Mouse (Mus musculus) embryonic facial prominence, embryonic 12.5 days (tissue): ENCODE measurements around the gene Tmem208. TPM values are rescaled to one million over a fixed set of nuclear protein-coding genes. Genes with fewer than 3 reads are reported as not detected.

Experiments
- ATAC-seq: fragments of 200-750 bp; cut with Nextera tagmentation; 2 replicates; pipeline ENCODE4 v1.8.0; 2017; ENCODE audit not compliant: insufficient number of reproducible peaks, insufficient read depth, low FRiP score, low TSS enrichment
- H3K27ac ChIP-seq: fragments of 300-500 bp; sonication (generic); 2 replicates; pipeline ENCODE4 v1.5.1; 2016; ENCODE audit warnings: mild to moderate bottlenecking
- H3K27me3 ChIP-seq: fragments of 300-500 bp; sonication (generic); 2 replicates; pipeline ENCODE4 v1.6.1; 2016; ENCODE audit warnings: mild to moderate bottlenecking, moderate library complexity
- H3K36me3 ChIP-seq: fragments of 300-500 bp; sonication (generic); 2 replicates; pipeline ENCODE4 v1.6.1; 2016; ENCODE audit warnings: mild to moderate bottlenecking
- H3K4me1 ChIP-seq: fragments of 300-500 bp; sonication (generic); 2 replicates; pipeline ENCODE4 v1.6.1; 2016
- H3K4me2 ChIP-seq: fragments of 300-500 bp; sonication (generic); replicated peaks from 2 replicates; pipeline ENCODE4 v1.6.1; 2016; ENCODE audit warnings: mild to moderate bottlenecking, moderate library complexity
- H3K4me3 ChIP-seq: fragments of 300-500 bp; sonication (generic); 2 replicates; pipeline ENCODE4 v1.5.1; 2016; ENCODE audit warnings: mild to moderate bottlenecking
- H3K9ac ChIP-seq: fragments of 300-500 bp; sonication (generic); 2 replicates; pipeline ENCODE4 v1.6.1; 2016; ENCODE audit warnings: mild to moderate bottlenecking, moderate library complexity
- H3K9me3 ChIP-seq: fragments of 300-500 bp; sonication (generic); 2 replicates; pipeline ENCODE4 v1.6.1; 2016; ENCODE audit warnings: mild to moderate bottlenecking, moderate library complexity
- WGBS: fragments of 180-500 bp; shearing (Covaris S2); methylation state at CpG from one replicate; pipeline ENCODE4 v1.1.7; 2016; 5-methylcytosine and 5-hydroxymethylcytosine counted together
- polyA plus RNA-seq: library from polyadenylated mRNA; unstranded; fragments of >200 nt; fragmentation: Nextera tagmentation; extraction: Ambion mirVana; gene quantifications from 2 replicates; pipeline ENCODE4 v1.2.1, GENCODE M21; 2016

Tmem208 gene
- polyA plus RNA-seq: 103 and 106 TPM in 2 replicates

- peak; percentile 89 for ATAC-seq
- peak within 1 kb of the TSS; percentile 82 for H3K27ac ChIP-seq
- under 1% methylated on average over 36 of the region's 36 CpGs for WGBS
- H3K36me3 ChIP-seq: peaks cover 43% of the 10 kb centered on the region
- no peaks in the 10 kb centered on the region for H3K27me3 ChIP-seq
- peak within 1 kb of the TSS; percentile 87 for H3K9ac ChIP-seq
- H3K4me2 ChIP-seq: peak within 1 kb of the TSS; percentile 86
- H3K4me1 ChIP-seq: peaks cover 13% of the 10 kb centered on the region
- H3K9me3 ChIP-seq: no peaks in the 10 kb centered on the region
- H3K4me3 ChIP-seq: peak within 1 kb of the TSS; percentile 80
Observed at GRCm38 (mm10) chr8:105326141-105326672, at the start of gene Tmem208, which contains the start of gene Lrrc29. Gene Tmem208, plus strand, starts transcription at chr8:105326354. Gene Lrrc29, minus strand, starts transcription at chr8:105326278.

DNA sequence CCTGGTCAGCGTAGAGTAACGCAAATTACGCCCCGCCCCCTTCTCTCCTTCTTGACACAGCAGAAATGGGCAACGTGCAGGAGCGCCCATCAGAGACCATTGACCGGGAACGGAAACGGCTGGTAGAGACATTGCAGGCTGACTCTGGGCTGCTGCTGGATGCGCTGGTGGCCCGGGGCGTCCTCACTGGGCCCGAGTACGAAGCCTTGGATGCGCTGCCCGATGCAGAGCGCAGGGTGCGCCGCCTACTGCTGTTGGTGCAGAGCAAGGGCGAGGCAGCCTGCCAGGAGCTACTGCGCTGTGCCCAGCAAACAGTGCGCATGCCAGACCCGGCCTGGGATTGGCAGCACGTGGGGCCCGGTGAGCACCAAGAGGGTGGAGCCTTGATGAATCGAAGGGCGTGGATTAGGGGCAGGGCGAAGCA lies 47.2 kb upstream of the Tmem208 start:
- 3% methylated on average over 28 of the region's 28 CpGs for WGBS
- H3K9me3 ChIP-seq: no peaks in the 10 kb centered on the region
- no peak for ATAC-seq
- peaks cover 16% of the 10 kb centered on the region for H3K4me1 ChIP-seq
- H3K4me3 ChIP-seq: peak overlapping the region; percentile 6; the same call in 1 of the 2 replicates
- H3K36me3 ChIP-seq: peaks cover 19% of the 10 kb centered on the region; the same call in 1 of the 2 replicates
- H3K4me2 ChIP-seq: peak overlapping the region; percentile 39
- no peak overlapping the region for H3K27ac ChIP-seq
- peaks cover 68% of the 10 kb centered on the region for H3K27me3 ChIP-seq
- no peak overlapping the region; the same call in 1 of the 2 replicates for H3K9ac ChIP-seq

DNA sequence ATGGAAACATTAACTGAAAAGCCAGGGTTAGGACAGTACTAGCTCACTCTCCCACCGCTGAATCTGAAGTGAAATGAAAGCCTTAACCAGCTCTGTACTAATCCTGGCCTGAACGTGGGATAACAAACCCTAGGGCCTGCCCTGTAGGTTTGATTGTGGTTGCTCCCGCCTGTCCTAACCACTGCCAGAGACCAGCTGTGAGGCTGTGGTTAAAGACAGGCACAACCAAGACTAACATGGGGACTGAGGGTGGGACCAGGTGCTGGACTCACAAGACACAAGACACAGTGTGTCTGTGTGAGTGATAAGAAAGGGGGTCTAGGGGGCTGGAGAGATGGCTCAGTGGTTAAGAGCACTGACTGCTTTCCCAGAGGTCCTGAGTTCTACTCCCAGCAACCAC lies 45.6 kb upstream of the Tmem208 start:
- peaks cover 16% of the 10 kb centered on the region for H3K4me1 ChIP-seq
- H3K9me3 ChIP-seq: no peaks in the 10 kb centered on the region
- H3K27ac ChIP-seq: no peak overlapping the region
- peaks cover 52% of the 10 kb centered on the region for H3K27me3 ChIP-seq
- 63% methylated on average over 3 of the region's 3 CpGs for WGBS
- ATAC-seq: no peak
- peaks cover 27% of the 10 kb centered on the region for H3K36me3 ChIP-seq
- H3K9ac ChIP-seq: no peak overlapping the region
- no peak overlapping the region for H3K4me2 ChIP-seq
- no peak overlapping the region for H3K4me3 ChIP-seq

DNA sequence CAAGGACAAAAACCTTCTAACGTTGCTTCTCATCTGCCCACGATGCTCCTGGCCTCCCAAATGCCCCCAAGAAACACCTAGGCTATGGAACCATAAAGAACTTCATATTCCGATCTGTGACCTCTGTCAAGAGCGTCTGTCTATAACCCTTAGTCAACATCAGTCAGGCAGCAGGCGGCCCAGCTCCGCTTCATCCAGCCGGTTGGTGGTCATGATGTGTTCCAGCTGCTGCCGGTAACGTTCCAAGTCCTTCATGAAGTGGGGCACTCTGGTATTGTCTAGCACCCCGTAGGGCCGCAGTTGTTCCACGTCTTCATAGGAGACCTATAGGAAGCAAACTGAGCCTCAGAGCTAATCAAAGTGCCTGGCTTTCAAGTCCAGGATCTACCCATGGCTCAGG lies 44.3 kb upstream of the Tmem208 start:
- WGBS: 87% methylated on average over 12 of the region's 12 CpGs
- no peak overlapping the region for H3K27ac ChIP-seq
- H3K27me3 ChIP-seq: peaks cover 39% of the 10 kb centered on the region
- H3K4me1 ChIP-seq: peaks cover 6% of the 10 kb centered on the region
- H3K4me3 ChIP-seq: no peak overlapping the region
- H3K4me2 ChIP-seq: no peak overlapping the region
- peaks cover 28% of the 10 kb centered on the region for H3K36me3 ChIP-seq
- no peak for ATAC-seq
- no peaks in the 10 kb centered on the region for H3K9me3 ChIP-seq
- H3K9ac ChIP-seq: no peak overlapping the region

DNA sequence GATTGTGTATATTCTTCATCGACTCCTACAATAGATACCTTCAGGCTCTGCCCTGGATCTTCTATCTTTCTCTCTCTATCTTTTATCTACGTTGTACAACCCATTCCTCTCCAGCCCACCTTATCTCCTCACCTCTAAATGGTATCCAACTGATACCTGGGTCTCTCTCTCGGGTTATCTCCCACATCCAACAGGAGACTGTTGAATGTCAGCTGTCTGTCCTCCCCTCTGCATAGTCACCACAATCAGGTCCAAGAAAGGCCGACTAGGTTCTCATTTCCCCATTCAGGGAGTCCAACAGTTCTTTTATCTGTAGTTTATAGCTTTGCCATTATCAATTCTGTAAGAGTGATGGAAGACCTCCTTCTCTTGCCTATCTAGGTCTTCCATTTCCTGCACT lies 43.9 kb upstream of the Tmem208 start:
- 88% methylated on average over 4 of the region's 4 CpGs for WGBS
- no peak overlapping the region for H3K9ac ChIP-seq
- H3K27me3 ChIP-seq: peaks cover 35% of the 10 kb centered on the region

DNA sequence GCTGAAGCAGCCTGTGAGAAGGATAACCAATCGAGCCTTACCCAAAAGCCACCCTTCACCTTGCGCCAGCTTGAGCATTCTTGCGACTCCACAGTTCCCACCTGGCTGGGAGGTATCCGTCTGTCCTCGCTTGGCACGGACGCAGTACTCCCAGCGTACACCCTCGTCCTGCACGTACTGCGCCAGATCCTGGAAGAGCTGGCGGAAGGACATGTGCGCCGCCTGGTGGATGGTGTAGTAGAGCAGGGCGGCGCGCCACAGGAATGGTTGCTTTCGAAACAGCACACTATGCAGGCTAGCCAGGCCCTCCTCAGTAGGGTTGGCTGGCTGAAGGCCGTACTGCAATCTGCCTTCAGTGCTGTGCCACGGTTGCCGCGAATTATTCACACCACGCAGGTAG lies 43.1 kb upstream of the Tmem208 start:
- 27% methylated on average over 23 of the region's 23 CpGs for WGBS
- peaks cover 27% of the 10 kb centered on the region for H3K27me3 ChIP-seq
- H3K27ac ChIP-seq: no peak overlapping the region
- no peak overlapping the region for H3K4me2 ChIP-seq
- H3K9me3 ChIP-seq: no peaks in the 10 kb centered on the region
- no peak overlapping the region for H3K9ac ChIP-seq
- H3K4me3 ChIP-seq: no peak overlapping the region
- H3K36me3 ChIP-seq: peaks cover 28% of the 10 kb centered on the region
- H3K4me1 ChIP-seq: peaks cover 8% of the 10 kb centered on the region
- ATAC-seq: no peak

More for the DNA sequence above, 43.9 kb upstream of the Tmem208 start:
- H3K27ac ChIP-seq: no peak overlapping the region
- peaks cover 28% of the 10 kb centered on the region for H3K36me3 ChIP-seq
- no peak for ATAC-seq
- no peak overlapping the region for H3K4me2 ChIP-seq
- H3K9me3 ChIP-seq: no peaks in the 10 kb centered on the region
- no peak overlapping the region for H3K4me3 ChIP-seq
- peaks cover 6% of the 10 kb centered on the region for H3K4me1 ChIP-seq

DNA sequence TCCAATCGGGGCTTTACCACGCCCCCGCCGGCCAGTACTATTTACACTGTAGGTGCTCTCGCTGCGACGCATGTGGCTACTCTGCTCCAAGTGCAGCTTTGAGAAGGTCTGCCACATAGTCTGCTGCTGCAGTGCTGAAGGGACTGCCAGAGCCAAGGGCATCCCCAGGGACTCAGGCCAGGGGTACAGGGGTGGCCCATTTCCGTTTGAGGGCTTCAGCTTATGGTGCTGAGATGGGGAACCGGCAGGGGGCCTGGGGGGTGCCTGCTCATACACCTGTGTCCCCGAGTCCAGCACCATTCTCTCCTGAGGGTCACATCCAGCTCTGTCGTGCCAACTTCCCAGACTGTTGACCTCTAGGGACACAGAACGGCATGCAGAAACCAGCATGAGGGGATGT lies 40.6 kb upstream of the Tmem208 start:
- no peak for ATAC-seq
- Histone ChIP-seq H3K4me2 (no peak overlapping the region), H3K36me3 (peaks cover 27% of the 10 kb centered on the region), H3K9ac (no peak overlapping the region), H3K27me3 (peaks cover 10% of the 10 kb centered on the region), H3K9me3 (no peaks in the 10 kb centered on the region), H3K27ac (no peak overlapping the region), H3K4me1 (peaks cover 20% of the 10 kb centered on the region), H3K4me3 (no peak overlapping the region)
- WGBS: 47% methylated on average over 12 of the region's 12 CpGs

DNA sequence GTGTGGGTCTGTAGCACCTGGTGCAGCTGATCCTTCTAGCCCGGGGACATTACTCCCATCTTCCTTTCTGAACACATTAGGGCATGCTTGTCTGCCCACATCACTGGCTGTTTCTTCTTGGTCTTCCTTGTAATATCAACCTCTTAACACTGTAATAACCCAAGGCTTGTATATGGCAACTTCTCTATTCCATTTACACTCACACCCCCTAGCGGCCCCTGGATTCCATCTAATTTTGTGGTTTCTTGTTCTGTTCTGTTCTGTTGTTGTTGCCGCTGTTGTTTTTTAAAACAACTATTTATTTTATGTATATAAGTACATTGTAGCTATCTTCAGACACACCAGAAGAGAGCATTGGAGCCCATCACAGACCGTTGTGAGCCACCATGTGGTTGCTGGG lies 39.2 kb upstream of the Tmem208 start:
- Histone ChIP-seq H3K27ac (no peak overlapping the region), H3K4me3 (no peak overlapping the region), H3K9ac (no peak overlapping the region), H3K36me3 (peaks cover 20% of the 10 kb centered on the region), H3K9me3 (no peaks in the 10 kb centered on the region), H3K27me3 (peaks cover 11% of the 10 kb centered on the region), H3K4me1 (peaks cover 24% of the 10 kb centered on the region), H3K4me2 (no peak overlapping the region)
- no peak for ATAC-seq
- 89% methylated on average over 4 of the region's 4 CpGs for whole genome bisulfite sequencing

GRCm38 (mm10) chr8:105288231-105288630 lies 37.9 kb upstream of the Tmem208 start:
- Histone ChIP-seq H3K36me3 (peaks cover 12% of the 10 kb centered on the region; the same call in 1 of the 2 replicates), H3K27me3 (peaks cover 12% of the 10 kb centered on the region), H3K4me2 (peak overlapping the region; percentile 84), H3K27ac (no peak overlapping the region), H3K9me3 (no peaks in the 10 kb centered on the region), H3K4me3 (peak overlapping the region; percentile 44), H3K4me1 (peaks cover 24% of the 10 kb centered on the region), H3K9ac (no peak overlapping the region)
- ATAC-seq: no peak
- 81% methylated on average over 5 of the region's 5 CpGs for WGBS

GRCm38 (mm10) chr8:105288958-105289732 lies 37.0 kb upstream of the Tmem208 start:
- peak overlapping the region; percentile 52; the same call in 1 of the 2 replicates for H3K27ac ChIP-seq
- peaks cover 19% of the 10 kb centered on the region for H3K27me3 ChIP-seq
- ATAC-seq: peak; percentile 87

GRCm38 (mm10) chr8:105289805-105290460 lies 36.2 kb upstream of the Tmem208 start, which contains the start of gene 4931428F04Rik:
Gene 4931428F04Rik, minus strand, starts transcription at chr8:105289864.
- Histone ChIP-seq H3K4me2 (peak within 1 kb of the TSS; percentile 84), H3K4me1 (peaks cover 24% of the 10 kb centered on the region), H3K27me3 (peaks cover 19% of the 10 kb centered on the region), H3K4me3 (peak within 1 kb of the TSS; percentile 44), H3K27ac (peak within 1 kb of the TSS; percentile 52; the same call in 1 of the 2 replicates), H3K36me3 (0 out of 2 replicates have a peak, but pooled peaks cover 5% of the 10 kb centered on the region), H3K9ac (peak within 1 kb of the TSS; percentile 48), H3K9me3 (no peaks in the 10 kb centered on the region)
- peak; percentile 10; the same call in 1 of the 2 replicates for ATAC-seq
- 2% methylated on average over 43 of the region's 43 CpGs for WGBS

More at GRCm38 (mm10) chr8:105288958-105289732, 37.0 kb upstream of the Tmem208 start:
- WGBS: under 1% methylated on average over 53 of the region's 53 CpGs
- no peaks in the 10 kb centered on the region for H3K9me3 ChIP-seq
- peak overlapping the region; percentile 44 for H3K4me3 ChIP-seq
- H3K4me2 ChIP-seq: peak overlapping the region; percentile 84
- H3K4me1 ChIP-seq: peaks cover 24% of the 10 kb centered on the region
- peak overlapping the region; percentile 48 for H3K9ac ChIP-seq
- peaks cover 9% of the 10 kb centered on the region; the same call in 1 of the 2 replicates for H3K36me3 ChIP-seq
